Mouse (Mus musculus): Measurements from ENCODE around the gene Atp2b4.

The Atp2b4 gene

DNA sequence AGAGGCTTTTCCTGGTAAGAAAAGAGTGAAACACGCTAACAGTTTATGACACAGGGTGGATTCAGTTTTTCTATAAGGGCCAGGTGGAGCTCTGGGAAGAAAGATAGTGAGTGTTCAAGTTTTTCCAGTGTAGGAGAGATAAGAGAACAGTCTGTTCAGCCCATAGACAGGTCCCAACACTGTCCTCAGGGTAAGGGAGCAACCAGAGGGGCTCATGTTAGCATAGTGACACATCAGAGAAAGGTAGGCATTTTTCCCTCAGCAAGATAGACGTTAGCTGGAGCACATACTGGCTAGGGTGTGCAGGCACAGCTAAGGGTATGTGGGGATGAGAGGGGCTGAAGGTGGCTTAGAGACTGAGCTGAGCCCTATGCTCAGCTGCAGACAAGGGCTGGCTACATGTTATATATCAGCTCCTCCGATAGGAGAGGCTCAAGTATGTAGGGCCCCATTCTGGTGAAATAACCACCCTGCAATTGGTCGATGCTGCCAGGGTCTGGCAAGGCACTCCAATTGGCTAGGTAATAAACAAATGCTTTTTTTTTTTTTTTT, 46.4 kb downstream of the Atp2b4 start:
- intact Hi-C loops (cut with DNase I): no loop called here

DNA sequence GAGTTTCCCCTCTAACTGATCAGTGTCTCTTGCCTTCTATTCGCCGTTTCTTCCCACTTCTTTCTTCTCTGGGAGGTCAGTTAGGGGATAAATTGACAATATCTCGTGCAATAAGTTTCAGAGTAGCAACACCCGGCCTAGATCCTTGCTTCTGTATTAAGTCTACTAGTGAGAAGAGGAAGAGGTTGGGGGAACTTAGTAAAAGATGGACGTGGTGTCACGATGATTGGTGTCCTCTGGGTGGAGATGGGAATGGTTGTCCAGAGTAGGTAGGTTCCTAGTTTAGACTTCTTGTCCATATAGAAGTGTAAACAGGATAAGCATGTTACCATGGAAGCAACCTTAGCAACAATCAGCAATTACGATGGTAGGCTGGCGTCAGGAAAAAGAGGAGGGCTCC, 47.5 kb downstream of the Atp2b4 start:
- intact Hi-C loops (cut with DNase I): no loop called here

DNA sequence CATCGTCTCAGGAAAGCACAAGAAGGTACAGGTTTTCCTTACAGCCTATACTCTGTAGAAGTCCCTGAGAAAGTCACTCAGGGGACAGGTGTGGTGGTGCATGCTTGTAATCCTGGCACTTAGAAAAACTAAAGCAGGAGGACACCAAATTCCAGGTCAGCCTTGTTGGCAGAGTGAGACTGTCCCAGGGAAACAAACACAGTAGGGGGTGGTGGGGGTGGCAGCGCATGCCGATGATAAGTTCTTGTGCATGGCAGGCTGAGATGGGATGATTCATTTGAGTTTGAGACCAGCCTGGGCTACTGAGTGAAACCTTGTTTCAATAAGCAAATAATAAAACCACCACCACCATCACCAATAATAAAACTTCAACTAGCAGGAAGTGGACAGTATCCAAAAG, 49.2 kb downstream of the Atp2b4 start:
- intact Hi-C loops (cut with DNase I): no loop called here

DNA sequence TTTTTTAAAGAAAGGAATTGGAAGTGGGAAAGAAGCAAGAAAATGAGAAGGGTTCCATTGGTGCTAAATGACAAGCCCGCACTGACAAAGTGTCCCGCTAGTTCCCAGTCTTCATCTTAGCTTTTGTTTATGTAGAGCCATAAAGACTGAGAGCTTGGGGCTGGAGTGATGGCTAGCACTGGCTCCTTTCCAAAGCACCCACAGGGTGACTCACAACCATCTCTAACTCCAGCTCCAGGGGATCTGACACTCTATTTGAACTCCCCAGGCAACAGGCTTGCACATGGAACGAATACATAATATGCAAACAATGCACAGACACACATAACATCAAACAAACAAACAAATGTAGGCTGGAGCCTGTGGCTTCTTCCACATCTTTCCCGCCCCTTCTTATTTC, 50.9 kb downstream of the Atp2b4 start:
- intact Hi-C loops (cut with DNase I): no loop called here

DNA sequence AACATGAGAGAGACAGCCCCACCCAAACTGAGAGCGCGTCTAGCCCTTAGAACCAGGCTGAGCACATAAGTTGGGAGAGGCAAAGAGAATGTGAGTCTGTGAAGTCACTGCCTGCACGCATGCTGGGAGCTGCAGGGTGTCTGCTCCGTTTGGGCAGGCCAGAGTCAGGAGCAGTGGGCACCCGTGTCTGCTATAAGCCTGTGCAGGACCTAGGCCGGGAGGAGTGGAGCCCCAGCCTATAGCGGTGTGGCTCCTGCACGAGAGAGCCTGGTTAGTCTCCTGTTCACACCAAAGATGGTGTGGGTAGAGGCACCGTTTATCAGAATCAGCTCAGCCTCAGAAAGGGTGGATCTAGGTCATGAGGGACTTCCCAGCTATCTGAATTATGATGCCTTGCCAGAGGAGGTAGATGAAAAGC, 55.8 kb downstream of the Atp2b4 start:
- intact Hi-C loops (cut with DNase I): no loop called here

DNA sequence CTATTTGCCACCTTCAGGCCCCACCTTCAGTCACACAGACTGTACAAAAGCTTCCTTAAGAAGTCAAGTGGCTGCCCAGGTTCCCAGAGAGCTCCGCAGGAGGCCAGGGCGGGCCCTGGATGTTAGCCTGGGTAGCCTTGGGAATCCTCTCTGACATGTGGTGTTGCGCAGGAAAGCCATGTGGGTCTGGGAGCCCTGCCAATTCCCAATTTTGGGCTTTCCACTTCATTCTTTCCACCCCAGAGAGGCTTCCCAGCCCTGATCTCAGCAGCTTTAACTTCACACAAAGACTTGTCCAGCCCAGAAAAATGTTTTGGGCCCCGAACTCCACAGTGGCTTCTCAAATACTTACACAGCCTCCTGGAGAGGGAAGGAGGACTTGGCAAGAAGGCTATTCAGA, 56.2 kb downstream of the Atp2b4 start:
- intact Hi-C loops (cut with DNase I): no loop called here

DNA sequence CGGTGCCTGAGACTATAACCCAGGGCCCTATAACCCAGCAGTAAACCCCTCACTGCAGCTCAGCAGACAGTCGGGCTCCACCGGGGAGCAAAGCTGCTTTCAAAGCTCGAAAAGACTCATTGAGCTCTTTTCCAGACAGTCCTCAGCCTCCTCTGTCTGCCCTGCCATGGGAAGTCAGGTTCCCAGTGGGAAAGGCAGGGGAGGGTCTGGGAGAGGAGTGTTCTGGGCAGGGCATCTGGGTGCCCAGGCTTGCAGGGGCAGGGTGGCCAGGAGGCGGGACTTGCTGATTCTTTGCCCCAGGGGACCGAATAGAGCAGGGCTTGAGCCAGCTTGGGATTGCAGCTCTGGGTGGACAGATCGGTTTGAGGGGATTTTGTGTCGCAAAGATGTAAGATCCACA, 58.3 kb downstream of the Atp2b4 start:
- intact Hi-C loops (cut with DNase I): no loop called here

DNA sequence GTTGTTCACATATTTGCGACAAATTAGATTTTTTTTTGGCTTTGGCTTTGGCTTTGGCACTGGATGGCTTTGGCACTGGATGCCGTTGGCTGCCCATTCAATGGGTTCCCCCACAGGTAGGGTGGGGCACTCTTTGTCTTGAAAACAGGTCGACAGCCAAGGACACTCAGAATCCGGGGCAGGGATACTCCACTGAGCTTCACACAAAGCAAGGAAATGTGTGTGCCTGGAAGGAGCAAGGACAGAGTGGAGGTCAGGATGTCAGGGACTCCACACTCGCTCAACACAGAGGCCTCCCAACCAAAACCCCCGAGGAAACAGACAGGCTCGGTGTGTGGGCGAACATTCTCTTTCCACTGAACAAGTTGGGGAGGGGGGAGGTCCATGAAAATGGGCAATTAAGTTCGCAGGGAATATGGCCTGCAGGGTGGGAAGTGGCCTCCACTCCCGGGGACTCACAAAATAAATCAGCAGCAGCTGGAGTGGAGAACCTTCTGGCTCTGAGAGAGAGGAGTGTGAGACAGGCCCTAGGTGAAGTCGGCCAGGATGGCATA, 58.9 kb downstream of the Atp2b4 start:
- intact Hi-C loops (cut with DNase I): no loop called here

DNA sequence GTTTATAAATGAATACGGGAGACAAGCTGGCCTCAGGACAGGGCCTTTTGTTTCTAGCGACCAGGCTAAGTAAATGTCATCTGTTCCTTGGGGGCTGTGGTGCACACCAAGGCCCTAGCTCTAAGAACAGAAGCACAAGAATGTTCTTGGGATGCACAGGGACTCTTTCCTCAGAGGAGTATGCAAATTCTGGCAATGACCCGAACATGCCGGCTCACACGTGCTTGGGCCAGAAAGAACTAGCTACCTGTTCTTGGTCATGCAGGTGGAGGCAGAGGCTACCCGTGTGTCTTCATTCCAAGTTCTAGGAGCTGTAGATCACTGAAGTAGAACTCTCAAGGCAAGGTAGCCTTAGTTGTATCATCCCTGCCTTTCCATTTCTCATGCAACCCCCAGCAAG, 59.7 kb downstream of the Atp2b4 start:
- intact Hi-C loops (cut with DNase I): no loop called here

DNA sequence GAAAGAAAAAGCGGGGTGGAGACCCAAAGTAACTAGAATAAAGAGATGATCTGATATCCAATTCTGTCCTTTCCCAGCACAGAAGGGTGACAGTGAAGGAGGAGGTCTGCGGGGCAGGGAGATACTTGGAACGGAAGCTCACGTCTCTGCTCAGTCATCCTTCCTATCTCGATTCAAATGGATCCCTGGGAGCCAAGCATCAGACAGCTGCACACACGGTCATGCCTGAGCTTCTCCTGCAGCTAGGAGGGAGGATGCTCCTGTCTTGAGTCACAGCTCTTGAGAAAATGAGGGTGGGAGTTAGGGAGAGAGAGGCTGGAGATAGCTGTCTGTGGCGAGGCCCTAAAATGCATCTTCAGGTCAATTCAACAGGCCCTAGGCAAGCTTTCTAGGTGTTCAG, 64.2 kb downstream of the Atp2b4 start:
- intact Hi-C loops (cut with DNase I): loop anchor here (1.0 to 2.0 kb wide), 2 partner anchors 160 to 312 kb away; no protein-coding TSS in a partner anchor

DNA sequence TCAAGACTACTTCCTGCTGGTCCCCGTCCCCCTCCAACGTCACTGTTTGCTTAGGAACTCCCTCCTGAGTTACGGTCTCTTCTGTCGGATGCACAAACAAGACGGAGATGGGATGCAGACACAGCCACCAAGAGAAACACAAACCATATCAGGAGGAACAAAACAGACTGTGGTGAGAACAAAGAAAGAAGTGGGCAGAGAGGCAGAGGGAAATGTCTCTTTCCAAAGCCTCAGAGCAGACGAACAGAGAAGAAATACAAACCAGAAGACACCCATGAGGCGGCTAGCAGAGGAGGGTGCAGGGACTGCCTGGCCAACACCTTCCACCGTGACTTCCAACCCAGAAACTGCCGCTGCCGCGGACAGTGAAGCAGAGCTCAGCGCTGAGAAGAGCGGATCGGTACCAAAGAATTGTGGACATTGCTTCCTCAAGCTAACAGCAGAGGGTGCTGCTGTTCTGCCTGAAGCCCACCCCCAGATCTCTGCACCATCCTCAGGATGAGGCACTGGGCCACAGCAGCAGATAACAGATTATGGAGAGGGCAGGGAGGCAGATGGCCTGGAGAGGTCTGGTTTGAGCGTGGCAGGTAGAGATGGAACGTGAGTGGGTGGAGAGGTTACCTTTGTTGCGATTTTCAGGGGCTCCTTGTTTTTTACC, 64.7 kb downstream of the Atp2b4 start:
- intact Hi-C loops (cut with DNase I): loop anchor here (1.0 to 2.0 kb wide), 2 partner anchors 160 to 313 kb away; no protein-coding TSS in a partner anchor

DNA sequence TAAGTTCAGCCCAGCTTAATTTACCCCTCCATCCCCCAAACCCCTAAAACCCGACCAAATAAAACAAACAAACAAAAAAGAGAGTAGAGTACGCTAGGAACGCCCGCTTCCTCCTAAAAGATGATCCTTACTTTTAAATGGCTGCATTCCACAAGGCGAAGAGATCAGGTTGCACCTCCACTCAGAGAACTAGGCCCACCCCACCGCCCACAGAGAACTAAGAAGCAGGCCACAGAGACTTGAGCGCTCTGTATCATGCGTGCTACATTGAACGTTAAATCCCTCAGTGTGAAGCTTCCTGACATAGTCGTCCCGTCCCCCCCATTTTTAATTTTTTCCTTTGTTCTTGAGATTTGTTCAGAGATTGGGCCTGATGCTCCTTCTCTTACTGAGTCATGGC, 68.0 kb downstream of the Atp2b4 start:
- intact Hi-C loops (cut with DNase I): no loop called here

DNA sequence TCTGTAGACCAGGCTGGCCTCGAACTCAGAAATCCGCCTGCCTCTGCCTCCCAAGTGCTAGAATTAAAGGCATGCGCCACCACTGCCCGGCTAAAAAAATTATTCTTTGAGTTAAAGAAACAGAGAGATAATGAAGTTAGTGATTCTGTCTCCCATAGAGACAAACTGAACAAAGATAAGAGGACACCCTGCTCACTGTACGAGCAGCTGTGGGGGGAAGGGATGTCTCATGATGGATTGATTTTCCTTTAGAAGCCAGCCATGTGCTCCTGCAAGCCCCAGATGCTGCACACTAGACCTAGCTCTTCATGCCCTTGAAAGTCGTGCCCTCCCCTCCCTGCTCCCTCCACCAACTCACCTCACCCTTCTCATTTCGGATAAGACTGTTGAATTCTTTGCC, 72.5 kb downstream of the Atp2b4 start:
- intact Hi-C loops (cut with DNase I): no loop called here

DNA sequence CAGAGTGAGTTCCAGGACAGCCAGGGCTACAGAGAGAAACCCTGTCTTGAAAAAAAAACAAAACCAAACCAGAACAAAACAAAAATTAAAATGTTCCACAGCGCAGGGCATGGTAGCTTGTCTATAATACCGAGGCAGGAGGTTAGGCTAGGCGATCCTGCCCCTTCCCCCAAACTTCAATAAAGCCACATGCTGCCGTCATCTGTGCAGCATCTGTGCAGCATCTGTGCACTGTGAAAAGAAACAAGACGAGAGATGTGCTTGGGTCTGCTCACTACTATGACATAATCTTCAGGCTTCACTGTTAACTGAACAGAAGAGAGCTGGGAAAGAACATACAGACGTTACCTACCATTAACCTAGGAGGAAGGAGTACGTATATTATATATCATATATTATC, 80.5 kb downstream of the Atp2b4 start:
- intact Hi-C loops (cut with DNase I): no loop called here

DNA sequence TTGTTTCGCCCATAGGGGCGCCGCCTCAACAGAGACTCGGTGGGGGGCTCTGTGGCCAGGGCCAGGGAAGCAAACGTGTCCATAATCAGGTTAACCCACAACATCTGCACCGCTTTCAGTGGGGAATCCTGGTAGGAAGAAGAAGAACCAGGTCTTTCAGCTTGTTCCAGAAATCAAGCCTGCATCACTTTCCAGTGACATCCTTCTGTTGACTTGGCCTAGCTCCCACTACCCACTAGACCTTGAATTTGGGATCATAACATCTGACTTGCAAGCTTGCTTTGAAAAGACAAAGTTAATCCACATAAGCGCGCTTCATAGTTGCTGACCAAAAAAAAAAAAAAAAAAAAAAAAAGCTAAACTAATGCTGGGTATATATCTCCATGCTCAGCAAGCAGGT, 82.1 kb downstream of the Atp2b4 start:
- intact Hi-C loops (cut with DNase I): no loop called here

DNA sequence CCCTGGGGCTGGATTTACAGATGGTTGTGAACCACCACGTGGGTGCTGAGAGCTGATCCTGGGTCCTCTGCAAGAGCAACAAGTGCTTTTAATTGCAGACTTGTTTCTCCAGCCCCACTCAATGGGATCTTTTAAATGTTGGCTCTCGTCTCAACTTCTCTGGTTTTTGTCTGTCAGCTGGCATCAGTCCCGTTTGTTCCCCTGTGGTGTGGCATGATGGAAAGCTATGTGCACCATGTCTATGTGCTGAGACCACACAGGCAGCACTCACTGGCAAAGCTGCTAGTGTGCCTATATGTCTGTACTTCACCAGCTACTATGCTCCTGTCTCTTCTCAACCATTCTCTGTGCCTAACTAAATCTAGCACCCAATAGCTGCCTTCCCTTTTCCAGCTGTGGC, 82.5 kb downstream of the Atp2b4 start:
- intact Hi-C loops (cut with DNase I): no loop called here

DNA sequence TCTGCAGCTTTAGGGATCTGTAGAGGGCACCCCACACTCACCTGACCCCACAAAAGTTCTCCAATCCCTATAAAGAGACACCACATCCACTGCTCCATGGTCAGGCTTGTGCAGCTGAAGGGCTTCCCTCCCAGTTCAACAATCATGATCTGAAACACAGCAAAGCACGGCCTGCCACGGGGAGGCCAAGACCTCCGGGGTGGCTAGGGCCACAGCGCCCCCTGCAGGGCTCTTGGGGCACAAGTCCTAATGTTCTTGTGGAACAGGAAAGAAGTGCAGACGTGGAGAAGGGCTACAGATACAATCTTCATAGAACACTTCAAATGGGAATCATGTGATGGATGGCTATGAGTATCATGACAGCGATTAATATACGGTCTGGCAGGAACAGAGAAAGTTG, 84.4 kb downstream of the Atp2b4 start:
- intact Hi-C loops (cut with DNase I): no loop called here

DNA sequence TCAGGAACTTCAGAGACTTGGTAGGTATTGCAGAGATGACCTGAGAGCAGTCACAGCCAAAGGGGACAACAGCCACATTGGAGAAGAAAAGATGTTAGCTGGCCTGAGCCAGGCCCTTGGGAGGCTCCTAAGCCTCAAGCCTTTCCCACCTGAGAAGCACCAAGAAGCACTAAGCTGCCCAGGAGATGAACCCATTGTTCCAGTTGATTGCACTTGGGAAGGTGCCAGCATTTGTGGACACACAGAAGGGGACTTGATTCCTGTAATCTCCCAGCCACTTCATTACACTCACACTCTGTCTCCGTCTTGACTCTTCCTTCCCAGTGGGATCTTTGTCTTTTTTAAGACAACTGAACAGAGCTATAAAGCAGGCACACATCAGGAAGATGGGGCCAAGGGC, 85.7 kb downstream of the Atp2b4 start:
- intact Hi-C loops (cut with DNase I): no loop called here

DNA sequence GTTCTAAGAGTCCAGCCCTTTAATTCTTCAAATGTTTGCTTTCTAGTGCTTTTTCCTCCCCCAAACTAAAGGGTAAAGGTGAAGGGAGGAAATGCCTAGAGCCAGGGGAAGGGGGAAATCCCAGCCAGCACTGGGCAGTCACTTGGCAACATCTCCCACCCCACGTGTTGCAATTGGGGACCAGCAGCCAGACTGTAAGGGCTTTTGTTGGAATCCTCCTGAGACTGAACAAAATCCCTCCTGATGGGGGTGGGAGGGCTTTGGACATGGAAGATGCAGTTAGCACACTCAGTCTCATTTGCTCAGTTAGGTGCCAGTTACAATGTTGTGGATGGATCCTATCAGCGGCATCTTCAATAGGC, 87.9 kb downstream of the Atp2b4 start:
- intact Hi-C loops (cut with DNase I): no loop called here

DNA sequence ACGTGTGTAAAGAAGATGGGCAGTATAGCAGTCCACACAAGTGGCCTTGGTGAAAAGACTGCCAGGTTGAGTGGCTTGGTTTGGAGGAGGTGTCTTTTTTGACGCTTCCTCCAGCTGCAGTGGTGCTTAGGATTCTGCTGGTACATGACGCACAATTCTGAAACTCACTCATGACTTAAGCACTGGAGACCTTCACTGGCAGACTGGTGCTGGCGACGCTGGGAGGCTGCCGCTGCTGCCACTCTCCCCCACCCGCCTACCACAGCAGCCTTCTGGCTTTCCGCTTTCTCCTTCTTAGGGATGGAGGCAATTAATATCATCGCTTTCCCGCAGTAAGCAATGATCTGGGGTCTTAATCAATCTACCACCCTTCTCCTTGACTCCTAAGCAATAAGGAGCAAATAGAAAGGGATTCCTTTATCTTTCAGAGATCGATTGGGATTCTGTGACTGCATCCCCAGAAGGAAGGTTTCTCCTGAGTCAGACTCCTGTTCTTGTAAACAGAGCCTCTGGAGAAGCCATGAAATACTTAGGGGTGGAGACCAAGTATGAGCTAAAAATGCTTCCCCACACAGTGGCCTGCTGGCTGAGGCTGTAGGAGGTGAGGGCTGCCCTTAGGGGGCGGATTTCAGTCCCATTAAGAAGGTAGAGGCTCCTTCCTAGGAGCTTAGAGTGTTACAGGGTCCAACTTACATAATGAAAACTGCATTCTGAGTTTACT, 88.4 kb downstream of the Atp2b4 start:
- intact Hi-C loops (cut with DNase I): no loop called here

DNA sequence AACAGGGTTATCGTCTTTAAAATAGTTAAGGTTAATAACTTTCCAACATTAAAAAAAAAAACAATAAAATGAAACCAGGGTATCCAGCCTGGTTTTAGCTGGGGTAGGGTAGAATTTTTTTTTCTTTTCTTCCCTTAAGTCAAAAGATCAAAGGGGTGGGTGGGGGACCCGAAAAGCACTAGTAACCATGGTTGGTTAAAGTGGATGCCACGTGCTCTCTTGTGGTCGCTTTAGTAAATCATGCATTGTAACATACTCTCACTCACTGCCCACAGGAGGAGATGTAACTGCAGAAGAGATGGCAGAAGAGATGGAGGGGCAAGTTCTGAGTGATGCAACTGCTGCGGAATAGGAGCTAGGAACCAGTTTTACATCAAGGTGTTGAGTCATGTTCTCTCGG, 89.5 kb downstream of the Atp2b4 start:
- intact Hi-C loops (cut with DNase I): no loop called here

DNA sequence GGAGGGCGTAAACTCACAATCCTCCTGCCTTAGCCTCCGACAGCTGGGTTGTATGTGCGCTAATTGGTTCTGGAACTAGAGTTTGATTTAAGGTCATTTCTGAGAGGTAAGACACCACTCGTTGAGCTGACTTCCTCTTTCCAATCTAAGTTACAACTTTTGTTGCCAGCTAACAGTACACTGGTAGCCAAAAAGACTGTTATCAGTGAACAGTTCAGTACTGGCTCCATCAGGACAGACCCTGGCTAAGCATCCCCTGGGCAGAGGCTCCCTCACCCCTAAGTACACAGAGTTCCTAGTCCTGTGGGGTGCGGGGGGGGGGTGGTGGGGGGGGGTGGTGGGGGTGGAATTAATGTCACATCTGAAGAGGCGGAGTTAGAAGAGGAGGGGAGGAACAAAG, 89.9 kb downstream of the Atp2b4 start:
- intact Hi-C loops (cut with DNase I): no loop called here

DNA sequence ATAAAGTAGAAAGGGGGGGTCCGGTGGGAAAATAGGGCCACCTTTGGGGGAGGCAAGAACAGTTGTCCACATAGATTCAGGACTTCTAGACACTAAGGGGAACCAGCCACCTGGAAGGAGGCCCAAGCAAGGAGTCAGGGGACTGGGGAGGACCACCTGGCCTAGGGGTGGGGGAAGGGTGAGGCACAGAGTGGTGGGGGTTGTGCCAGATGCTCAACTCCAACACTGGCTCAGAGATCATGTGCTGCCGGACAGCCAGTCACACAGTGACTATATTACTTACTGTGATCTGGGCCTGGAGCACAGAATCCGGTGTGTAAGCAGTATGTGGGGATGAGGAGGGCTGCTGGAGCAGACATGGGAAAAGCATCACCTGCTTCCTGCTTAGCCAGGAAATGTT, 91.5 kb downstream of the Atp2b4 start:
- intact Hi-C loops (cut with DNase I): no loop called here

All from adrenal gland (tissue).